Mouse (Mus musculus) fat pad, adult 2 months (tissue): ENCODE measurements around the gene Klkb1.

Experiments
- DNase-seq: peaks from one replicate; pipeline ENCODE4 v3.0.0-alpha.2; 2011; ENCODE audit warnings: low read depth, low spot score; ENCODE audit errors: extremely low read depth

Gene Klkb1

DNA sequence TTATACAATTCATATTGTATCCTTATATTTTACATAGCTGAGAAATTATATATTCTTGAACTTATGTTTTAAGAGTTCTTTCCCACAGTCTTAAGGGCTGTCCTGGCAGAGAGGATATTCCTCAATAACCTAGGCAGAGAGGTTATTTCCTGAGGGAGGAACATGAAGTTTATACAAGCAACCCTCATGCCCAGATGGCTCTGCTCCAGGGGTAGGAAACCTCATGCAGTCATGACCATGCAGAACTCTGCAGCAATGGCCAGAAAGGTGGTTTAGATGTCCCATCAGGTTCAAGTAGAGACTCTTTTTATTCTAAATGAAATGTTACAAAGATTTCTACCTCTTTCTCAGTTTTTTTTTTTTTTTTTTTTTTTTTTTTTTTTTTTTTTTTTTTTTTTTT is 25.6 kb downstream of the Klkb1 start:
- no peak for DNase-seq

DNA sequence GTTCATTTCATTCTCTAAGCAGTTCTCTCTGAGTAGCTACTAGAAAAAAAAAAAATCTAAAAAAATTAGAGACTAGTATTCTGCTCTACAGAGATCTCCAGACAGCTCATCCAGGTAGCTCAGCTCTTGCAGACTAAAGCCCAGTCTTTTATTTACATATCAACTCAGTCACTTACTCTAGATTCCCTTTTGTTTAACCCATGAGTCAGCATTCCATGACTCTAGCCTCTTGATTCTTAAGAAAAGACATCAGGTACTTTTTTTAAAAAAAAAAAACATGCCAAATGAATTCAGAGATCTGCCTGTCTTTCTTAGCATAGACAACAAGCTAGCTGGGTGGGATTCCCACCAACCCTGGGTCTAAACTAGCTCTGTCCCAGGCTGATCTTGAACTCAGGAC is 26.2 kb downstream of the Klkb1 start:
- DNase-seq: no peak

DNA sequence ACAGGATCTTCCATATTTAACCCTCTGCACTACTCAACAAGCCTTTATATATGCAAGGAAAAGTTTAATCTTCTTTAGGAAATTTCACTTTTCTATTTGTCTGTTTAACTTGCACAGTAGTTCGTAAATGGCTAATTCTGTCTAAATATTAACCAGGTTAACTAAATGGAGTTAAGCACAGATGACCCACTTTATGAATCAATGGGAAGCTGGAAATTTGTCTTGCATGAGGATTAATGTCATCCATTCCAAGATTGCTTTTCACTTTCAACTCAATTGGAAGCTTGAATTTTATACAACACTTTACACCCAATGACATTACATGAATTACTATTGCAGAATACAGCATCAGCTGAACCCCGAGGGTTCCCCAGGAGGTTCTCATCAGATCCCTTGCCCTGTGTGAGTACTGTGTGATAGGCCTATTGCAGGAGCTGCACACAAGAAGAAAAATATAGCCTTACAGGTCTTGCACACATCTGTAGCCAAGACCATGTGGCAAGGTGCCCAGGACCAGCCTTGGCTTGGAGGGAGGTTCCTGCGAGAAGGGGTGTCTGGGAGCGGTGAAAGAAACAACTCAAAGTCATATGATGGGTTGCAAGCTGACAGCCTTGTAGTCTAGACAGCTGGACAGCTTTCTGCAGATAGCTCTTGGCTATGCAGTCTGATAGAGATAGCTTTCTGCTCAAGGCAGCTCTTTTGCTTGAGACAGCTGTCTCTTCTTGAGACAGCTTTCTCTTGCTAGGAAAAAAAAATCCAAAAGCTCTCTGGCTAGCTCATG is 26.9 kb downstream of the Klkb1 start:
- DNase-seq: no peak

DNA sequence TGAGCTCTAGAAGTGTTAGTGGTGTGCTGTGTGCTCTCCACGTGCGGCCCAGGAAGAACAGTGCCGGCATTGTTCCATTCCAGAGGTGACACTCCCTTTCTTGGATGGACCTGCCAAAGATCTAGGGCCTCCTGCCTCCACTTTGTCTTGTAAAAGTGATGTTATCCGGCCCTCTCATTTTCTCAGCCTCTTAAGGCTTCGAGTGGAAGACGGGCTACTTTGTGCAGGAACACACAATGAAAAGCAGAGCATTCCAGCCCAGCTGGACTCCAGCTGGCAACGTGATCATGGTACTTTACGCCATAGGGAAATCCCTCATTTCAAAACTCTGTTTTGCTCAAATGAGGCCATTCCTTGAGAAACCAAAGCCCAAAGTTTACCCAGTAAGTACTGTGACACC is 27.7 kb downstream of the Klkb1 start:
- DNase-seq: no peak

DNA sequence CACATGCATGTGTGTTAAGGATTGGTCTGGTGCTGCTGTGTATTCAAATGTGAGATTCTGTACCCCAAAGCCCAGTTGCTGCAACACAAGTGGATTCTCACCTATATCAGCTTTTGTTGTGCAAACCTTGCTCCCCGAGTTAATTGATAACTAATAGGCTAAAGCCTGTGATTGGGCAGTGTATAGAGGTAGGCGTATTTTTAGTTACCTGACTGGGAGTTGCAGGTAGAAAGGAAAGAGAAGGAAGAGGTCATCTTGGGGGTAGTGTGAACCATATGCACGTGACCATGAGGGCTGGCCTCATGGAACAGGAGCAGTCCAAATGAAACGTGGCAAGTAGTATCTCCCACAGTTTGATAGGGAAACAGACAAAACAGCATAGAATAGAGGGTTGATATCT is 29.7 kb downstream of the Klkb1 start:
- DNase-seq: no peak

DNA sequence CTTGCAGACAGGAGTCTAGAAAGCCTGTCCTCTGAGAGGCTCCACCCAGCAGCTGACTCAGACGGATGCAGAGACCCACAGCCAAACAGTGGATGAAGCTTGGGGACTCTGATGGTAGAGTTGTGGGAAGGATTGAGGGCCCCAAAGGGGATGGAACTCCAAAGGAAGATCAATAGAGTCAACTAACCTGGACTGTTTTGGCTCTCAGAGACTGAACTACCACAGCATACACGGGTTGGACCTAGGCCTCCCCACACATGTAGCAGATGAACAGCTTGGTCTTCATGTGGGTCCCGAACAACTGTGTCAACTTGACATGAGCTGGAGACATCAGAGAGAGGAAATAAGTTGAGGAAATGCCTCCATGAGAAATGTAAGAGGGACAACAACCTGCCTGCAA is 31.8 kb downstream of the Klkb1 start:
- no peak for DNase-seq

DNA sequence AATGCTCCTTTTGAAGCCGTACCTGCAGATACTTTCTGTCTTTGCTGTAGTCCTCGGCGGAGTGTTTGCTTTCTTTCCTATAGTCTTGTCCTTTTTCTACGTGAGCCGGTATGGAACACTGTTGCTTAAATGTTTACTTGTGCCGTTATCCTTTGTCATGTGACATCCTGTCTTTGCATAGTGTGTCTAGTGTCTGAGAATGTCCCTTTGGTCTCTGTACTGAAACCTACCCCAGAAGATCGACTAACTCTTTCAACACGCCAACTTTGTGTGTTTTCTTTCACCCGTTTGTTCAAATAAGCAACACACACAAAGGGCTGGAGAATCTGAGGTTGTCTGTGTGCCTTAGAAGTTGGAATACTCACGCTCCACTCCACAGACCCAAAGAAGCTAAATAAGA is 32.7 kb downstream of the Klkb1 start, which contains the start of gene F11:
Gene F11 (minus strand): TSS at position 112 of the 400 bp plus-strand sequence.
- DNase-seq: no peak

DNA sequence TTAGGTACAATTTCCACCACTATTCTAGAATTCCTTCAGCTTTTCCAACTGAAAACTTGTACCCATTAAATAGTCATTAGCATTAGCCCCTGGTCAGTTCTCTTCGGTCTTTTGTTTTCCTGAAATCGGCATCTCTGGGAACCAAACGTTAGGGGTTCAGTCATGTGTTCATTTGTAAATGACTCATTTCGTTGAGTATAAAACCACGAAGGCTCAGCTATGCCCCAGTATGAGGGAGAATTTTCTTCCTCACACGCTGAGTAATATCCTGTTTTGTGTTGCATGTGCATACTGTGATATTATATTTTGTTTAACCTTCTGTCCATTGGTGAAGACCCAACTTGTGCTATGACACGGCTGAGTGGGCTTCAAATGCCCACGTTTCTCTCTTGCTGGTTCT is 36.2 kb downstream of the Klkb1 start:
- DNase-seq: no peak

DNA sequence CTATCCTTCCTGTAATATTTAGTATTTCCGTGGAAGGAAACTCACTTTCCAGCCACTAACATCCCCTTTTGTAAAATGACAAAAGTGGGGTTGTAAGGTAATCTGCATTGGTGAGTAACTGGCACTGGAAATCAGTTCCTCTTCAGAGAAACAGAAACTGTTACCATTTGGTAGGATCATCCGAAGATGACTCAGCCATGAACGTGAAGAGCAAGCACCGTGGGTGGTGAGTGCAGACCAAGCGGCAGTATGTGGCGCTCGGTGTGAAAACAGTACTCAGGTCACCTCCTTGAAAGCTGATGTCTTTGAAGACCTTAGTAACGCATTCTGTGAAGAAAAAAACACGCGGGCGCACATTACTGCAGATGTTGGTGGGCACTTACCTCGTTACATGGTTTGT is 39.6 kb downstream of the Klkb1 start:
- no peak for DNase-seq

DNA sequence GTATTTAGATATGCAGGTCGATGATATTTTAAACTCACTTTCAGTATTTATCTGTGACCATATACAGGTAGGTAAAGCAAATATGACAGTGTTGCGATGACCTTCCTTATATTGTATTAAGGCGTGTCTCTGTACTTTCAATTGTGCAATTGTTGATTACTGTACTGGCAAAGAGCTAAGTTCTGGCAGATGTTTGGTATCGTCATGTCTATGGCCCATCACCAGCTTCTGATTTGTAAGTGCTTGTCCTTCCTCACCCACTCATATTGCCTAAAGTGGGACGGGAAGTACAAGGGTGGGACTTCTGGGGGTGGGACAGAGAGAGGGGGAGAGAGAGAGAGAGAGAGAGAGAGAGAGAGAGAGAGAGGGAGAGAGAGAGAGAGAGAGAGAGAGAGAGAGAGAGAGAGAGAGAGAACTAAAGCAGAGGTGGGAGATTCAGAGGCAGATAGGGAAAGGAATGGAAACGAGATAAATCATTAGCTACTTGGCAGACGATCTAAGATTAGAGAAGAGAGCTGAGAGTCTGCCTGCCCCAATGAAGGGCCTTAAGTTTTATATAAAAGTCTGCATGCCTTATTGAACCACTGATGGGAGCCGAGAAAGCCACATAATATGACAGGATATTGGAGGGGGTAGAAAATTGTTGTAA is 40.3 kb downstream of the Klkb1 start:
- peak; percentile 7 for DNase-seq

DNA sequence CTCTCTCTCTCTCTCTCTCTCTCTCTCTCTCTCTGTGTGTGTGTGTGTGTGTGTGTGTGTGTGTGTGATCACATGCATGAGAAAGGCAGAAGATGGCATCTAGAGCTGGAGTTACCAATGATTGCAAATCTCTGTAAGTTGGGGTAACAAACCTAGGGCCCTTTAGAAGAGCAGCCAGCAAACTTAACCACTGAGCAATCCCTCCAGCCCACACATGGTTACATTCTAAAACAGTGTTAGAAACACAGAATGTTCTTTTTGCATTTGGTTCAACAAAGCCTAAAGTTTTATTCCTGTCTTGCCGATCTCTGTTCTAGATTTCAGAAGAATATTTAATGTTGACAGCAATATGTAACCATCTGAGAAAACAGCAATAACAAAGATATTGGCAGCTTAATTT is 41.1 kb downstream of the Klkb1 start:
- no peak for DNase-seq

DNA sequence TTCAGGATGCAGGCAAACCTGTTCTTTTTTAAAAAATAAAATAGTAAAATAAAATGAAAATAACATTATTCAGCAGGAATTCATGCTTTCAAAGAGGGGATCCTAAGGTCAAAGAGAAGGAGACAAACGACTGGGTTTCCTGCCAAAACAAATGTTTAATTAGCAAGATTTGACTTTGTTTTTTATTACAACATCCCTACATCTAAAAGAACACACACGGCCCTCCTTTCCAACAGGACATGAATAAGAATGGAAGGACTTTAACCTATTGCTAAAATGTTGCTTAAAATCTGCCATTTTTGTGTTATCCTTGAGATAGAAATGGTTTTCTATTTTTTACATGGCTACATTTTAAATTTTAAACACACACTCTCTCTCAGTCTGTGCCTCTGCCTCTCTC is 41.5 kb downstream of the Klkb1 start:
- DNase-seq: no peak

DNA sequence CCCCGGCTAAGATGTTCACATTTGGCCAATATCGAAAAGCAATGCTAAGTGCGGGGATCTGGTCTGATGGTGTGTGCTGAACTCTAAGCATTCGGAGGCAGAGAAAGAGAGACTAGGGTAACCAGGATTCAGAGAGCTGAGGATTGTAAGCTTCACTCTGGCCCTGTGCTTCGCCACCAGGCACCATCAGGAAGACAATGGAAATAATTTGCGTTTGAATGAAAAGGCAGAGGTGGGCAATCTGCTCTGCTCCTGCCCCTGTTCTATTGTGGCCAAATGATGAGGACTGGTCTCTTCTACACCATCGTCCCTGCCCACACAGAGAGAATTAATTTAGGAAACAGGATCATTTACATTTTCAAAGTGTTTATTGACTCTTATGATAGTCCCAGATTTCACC is 48.4 kb downstream of the Klkb1 start:
- no peak for DNase-seq

DNA sequence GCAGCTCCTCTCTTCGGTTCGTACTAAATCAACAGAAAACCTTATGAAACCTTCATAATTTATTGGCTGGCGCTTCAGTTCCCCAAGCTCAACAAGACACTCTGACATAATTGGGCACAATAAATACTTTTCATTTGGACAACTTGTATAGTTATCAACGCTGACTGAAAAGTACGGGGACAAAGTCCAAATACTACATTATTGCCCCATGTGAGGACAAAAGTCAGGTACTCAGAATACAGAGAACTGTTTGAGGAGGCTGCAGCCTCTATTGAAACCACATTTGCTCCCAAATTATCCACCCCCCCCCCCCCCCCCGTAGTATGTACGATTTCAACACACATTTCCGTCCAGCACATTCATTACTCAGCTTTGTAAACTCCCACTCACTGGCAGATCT is 55.3 kb downstream of the Klkb1 start:
- DNase-seq: no peak

DNA sequence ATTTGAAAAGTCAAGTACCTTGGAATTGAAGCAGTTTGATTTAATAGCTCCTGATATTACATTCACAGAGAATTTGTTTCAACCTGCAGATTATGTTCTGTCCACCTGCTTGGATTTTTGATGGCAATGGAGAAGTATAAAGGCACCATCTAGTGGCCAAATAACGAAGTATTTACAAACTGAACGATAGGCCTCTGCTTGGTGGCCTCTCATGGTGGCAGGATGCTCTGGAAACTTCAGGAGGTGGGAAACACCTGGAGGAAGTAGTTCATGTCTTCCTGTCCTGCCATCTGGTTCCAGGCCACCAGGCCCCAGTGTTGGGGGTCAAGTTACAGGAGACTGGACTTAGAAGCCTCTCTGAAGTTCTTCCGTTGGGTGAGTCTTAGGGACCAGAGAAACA is 56.4 kb downstream of the Klkb1 start:
- DNase-seq: no peak

DNA sequence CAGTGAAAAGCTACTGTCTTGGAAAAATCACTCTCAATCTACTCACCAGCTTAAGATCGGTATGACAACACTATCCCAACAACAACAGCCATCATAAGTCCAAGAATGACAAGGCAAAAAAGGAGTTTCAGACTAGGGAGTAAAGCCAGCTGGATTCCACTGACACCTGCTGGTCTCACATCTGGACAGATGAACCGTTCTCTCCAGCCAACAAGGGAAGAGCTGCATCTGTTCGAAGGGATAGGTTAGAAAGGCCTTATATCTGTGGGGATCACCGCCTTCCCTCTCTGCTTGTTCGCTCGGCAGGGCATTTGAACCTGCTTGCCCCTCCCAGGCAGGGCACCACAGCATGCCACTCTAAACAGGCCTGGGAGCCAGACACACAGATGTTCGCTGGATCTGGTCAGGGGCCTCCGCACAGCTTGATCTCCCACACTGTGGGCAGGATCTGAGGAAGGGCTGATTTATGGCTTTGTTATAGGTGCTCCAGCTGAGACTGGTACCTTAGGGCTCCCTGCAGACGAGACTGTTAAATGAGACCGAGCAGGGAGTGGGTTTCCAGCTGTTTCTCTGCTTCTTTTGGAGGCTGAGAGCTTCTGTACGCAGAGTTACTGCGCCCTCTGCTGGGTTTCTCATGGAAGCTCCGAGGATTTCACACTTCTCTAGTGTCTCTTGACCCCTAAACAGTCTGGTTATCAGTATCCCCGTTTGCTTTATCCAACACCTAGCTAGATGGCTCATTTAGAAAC is 58.3 kb downstream of the Klkb1 start:
- DNase-seq: no peak

DNA sequence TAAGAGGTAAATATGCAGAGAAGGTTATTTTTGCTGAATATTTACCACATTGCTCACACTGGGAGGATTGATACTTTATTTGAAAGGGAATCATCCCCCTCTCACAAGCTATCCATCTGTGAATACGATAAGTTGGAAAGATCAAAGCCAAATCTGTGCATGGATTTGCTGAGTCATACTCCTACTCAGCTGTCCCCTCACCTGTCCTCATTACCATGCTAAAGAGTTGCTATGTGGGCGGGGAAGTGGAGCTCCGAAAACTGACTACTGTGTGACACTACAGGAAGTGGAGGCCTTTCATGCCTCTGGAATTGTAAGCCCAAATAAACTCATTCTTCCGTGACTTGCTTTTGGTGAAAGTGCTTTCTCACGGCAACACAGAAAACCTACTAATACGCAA is 59.4 kb downstream of the Klkb1 start:
- no peak for DNase-seq

DNA sequence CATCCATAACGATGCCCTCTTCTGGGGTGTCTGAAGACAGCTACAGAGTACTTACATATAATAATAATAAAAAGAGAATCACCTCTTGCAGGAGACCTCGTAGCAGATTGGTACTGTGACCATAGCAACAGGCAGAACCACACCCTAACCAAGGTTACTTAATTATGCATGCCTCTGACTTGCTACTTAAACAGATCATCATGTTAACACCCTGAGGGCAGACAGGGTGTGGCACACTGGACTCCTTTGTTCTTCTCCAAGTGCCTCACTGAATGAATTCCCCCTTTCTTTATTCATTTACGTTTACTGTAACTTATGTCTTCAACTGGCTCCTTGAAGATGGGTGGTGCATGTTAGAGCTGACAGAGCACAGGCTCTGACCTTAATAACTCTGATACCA is 61.4 kb downstream of the Klkb1 start:
- DNase-seq: no peak
